Mouse (Mus musculus): ENCODE results near the gene Txlna.

Txlna gene

DNA sequence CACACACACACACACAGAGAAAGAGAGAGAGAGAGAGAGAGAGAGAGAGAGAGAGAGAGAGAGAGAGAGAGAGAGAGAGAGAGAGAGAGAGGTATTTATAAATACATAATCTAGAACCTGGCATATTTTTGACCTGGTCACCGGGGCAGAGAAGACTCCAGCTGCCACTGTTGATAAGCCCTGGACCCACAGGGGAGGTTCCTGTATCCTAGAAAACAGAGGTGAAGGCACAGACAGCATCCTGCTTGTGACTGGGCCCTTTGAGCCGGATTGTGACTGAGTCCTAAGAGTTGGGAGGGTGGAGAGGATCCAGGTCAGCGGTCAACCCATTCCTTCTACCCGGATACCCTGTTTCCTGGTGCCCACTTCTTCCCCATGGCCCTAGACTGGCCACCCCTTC, 52.0 kb downstream of the Txlna start:
- DNase-seq (ENCODE audit: low read depth): no peak

DNA sequence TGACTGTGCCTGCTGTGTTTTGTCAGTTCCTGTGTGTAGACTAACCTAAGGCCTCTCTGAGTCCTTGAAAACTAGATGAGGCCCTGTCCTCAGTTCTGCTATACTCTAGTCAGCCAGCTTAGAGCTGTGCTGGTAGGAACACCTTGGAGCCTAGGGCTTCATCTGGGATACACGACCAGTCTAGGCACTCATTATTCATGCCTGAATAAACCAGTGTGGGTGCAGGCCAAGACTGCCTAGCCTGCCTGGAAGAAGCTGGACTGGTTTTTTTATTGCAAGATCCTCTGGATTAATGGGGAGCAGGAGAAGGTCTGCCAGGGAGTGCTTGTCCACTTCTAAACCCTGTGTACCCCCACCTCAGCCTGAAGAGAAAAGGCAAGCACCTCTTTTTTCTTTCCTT, 53.9 kb downstream of the Txlna start:
- DNase-seq (ENCODE audit: low read depth): no peak

DNA sequence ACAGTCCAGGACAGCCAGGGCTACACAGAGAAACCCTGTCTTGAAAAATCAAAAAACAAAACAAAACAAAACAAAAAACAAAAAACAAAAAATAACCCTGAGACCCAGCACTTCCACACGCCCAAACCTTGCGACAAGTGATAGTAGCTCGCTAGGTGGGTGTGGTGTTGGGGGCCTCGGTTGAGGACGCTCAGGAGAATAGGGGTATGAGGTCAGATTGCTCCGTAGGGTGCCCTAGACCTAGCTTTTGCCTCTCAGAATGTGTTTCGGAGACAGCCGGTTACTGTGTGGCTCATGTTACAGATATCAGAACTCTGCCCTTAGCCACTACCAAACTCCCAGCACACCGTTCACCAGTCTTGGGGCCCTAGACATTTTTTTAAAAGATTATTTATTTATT, 55.1 kb downstream of the Txlna start:
- DNase-seq (ENCODE audit: low read depth): no peak

DNA sequence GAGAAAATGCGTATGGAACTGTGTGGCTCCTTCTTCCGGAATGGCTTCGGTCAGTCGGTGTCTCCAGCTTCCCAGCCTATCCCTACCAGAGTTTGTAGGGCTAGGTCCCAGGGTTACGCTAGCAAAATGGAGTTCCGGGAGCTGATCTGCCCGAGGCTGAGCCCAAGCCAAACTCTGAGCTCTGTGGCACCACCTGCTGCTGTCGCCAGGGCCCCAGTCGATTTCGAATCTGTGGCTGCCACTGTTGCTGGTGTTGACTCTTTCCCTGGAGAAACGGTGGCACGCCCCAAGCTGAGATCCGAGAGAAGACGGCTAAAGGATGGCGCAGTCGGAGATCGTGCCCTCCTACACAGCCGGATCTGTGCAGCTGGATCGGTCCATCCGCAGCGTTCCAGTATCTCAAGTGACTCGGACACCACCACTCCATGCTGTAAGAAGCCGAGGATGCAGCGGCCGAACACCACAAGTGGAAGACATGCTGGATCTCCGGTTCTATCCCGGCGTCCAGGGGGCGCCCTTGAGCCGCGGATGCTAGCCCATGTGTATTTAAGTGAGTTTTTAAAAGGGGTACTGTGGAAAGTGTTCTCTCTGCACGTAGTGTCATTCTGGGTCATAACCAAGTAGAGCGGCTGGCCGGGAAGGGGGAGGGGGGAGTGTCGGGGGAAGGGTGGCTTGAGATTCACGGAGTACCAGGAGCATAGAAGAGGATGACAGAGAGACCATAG, 55.8 kb downstream of the Txlna start:
- DNase-seq (ENCODE audit: low read depth): peak; percentile 83

DNA sequence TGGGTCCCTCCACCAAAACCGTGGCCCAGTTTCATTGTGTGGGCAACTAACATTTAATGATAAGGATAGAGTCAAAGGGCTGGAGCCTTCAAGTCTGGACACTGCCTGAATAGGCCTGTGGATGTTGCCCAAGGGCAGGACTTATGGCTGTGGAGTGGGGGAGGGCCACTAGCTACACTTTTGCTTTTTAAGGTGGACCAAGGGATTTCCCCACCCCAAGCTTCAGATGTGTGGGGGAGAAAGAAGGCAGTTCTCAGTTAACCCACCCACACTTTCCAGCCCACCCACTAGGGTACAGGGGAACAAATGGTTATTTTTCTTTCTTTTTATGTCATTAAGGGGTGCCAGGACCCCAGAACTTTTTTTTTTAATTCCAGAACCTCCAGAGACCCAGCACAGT, 56.5 kb downstream of the Txlna start:
- DNase-seq (ENCODE audit: low read depth): no peak

DNA sequence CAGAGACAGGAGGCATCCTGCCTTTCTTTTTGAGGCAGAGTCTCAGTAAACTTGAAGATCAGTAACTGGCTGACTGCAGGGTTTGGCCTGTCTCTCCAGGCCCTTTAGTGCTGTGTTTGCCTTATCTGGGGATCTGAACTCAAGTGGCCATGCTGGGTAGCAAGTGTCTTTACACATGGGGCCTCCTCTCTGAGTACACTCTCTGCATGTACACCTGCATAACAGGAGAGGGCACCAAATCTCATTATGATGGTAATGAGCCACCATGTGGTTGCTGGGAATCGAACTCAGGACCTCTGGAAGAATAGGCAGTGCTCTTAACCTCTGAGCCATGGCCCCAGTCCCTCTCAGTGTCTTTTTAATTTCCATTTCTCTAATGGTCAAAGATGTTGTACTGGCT, 58.6 kb downstream of the Txlna start:
- DNase-seq (ENCODE audit: low read depth): no peak

DNA sequence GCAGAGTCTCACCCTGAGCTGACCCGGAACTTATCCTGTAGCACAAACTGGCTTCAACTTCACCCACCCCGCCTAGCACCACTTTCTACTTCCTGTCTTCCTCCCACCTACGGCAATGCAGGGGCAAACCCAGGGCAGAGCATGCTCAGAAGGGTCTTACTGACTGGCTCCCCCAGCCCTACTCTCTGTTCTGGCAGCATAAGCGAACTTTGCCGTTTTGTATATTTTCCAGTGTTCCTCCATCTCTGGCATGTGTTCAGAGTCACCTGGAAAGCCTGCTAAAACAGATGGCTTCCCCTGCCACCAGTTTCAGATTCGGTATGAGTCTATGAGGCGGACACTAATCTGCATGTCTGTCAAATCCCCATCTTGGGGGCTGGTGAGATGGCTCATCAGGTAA, 60.5 kb downstream of the Txlna start:
- DNase-seq (ENCODE audit: low read depth): no peak

DNA sequence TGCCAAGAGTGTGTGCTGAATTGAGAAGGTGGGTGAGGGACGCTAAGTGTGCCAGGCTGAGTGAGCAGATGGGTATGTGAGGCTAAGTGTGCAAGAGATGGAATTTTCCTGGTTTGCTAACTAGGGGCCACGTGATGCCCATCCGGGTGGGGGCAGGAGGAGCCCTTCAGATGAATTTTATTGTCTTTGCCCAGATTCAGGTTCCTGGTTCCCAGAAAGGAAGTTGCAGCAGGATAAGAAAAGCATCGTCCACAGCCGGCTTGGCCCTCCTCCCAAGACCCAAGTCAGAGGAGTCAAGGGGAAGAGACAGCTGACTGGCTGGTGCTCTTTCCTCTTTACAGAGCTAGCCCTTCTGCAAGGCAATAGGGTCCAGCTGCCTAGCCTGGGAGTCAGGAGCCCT, 62.4 kb downstream of the Txlna start, which contains the start of gene Fam167b:
TSS of gene Fam167b (minus strand) at position 84 of the 400 bp plus-strand sequence.
- DNase-seq (ENCODE audit: low read depth): no peak

DNA sequence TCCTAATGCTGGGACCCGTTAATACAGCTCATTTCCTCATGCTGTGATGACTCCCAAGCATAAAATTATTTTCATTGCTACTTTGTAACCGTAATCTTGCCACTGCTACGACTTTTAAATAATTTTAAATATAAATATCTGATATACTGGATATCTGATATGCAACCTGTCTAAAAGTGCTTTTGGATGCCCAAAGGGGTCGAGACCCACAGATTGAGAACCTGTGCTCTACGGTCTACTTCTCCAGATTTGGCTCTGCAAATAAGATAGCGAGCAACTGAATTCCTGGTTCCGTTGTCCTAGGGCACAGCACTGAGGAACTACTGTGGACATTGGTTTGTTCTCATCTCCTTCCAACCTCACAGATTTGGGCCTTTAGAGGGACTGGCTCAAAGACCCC, 63.2 kb downstream of the Txlna start:
- DNase-seq (ENCODE audit: low read depth): no peak

DNA sequence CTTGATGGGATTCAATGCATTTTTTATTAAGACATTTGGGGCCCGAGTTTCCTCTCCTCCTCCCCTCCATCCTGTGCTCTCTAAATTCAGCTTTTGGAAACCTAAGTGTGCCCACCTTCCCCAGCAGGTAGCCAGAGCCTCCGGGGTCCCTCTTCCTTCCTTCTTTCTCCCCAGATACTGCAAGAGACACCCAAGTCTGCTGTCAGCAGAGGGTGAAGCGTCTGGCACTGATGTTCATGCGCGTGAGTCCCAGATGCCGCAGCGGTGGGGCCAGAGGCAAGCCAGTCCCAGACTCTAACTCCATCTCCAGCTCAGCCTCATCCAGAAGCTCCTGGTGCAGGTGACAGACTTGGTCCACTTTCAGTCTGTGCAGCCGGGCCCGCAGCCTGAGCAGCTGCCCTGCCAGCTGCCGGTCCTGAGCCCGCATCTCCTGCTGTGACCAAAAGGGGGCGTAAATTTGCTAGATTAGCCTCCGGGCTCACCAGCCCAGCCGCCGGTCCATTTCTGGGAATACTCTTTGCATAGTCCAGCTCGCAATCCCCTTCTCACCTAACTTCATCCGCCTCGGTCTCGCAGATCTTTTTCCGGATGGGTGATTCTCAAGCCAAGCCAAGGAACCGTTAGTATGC, 63.9 kb downstream of the Txlna start:
- no peak for DNase-seq (ENCODE audit: low read depth)

Measured in c-Kit-positive CD71-positive TER-119-negative erythroid progenitor cells, embryonic 14.5 days (primary cell).